Mouse (Mus musculus) hindbrain, embryonic 11.5 days (tissue): ENCODE data around the gene Pnp2. TPM values are rescaled to one million over a fixed set of nuclear protein-coding genes. Genes with fewer than 3 reads are reported as not detected.
A peak's percentile ranks its signal among the peaks of the same experiment; 100 is the strongest.
"Not testable (repeated sequence)": the region's sequence is repeated elsewhere in the genome, so short reads cannot be mapped to it uniquely, and the experiment has no call there.

Experiments
- ATAC-seq: fragments of 200-750 bp; cut with Nextera tagmentation; 2 replicates; pipeline ENCODE4 v1.8.0; 2017; ENCODE audit warnings: mild to moderate bottlenecking, moderate TSS enrichment, moderate library complexity; ENCODE audit not compliant: low FRiP score
- DNase-seq: peaks from one replicate; pipeline ENCODE4 v3.0.0-alpha.2; 2015; ENCODE audit warnings: low spot score
- H3K27ac ChIP-seq: fragments of 300-500 bp; sonication (generic); 2 replicates; pipeline ENCODE4 v1.5.1; 2014; ENCODE audit warnings: mild to moderate bottlenecking, low read depth, low read length
- H3K27me3 ChIP-seq: fragments of 300-500 bp; sonication (generic); 2 replicates; pipeline ENCODE4 v1.6.1; 2014; ENCODE audit warnings: mild to moderate bottlenecking, low read length, moderate library complexity, mixed read lengths; ENCODE audit not compliant: control insufficient read depth, insufficient read depth
- H3K36me3 ChIP-seq: fragments of 300-500 bp; sonication (generic); 2 replicates; pipeline ENCODE4 v1.6.1; 2014; ENCODE audit warnings: mild to moderate bottlenecking, low read length, moderate library complexity, mixed read lengths; ENCODE audit not compliant: control insufficient read depth, insufficient read depth
- H3K4me1 ChIP-seq: fragments of 300-500 bp; sonication (generic); replicated peaks from 2 replicates; pipeline ENCODE4 v1.6.1; 2014; ENCODE audit warnings: low read length, mixed read lengths; ENCODE audit not compliant: control insufficient read depth, insufficient read depth
- H3K4me2 ChIP-seq: fragments of 300-500 bp; sonication (generic); replicated peaks from 2 replicates; pipeline ENCODE4 v1.6.1; 2014; ENCODE audit warnings: mild to moderate bottlenecking, low read depth, low read length
- H3K4me3 ChIP-seq: fragments of 300-500 bp; sonication (generic); 2 replicates; pipeline ENCODE4 v1.5.1; 2014; ENCODE audit warnings: low read depth, low read length
- H3K9ac ChIP-seq: fragments of 300-500 bp; sonication (generic); 2 replicates; pipeline ENCODE4 v1.6.1; 2014; ENCODE audit warnings: low read depth, low read length
- H3K9me3 ChIP-seq: fragments of 300-500 bp; sonication (generic); 2 replicates; pipeline ENCODE4 v1.6.1; 2016; ENCODE audit warnings: low read length; ENCODE audit not compliant: control insufficient read depth
- WGBS: fragments of 180-500 bp; shearing (Covaris S2); extraction: QIAGEN DNeasy Blood & Tissue Kit; methylation state at CpG from one replicate; pipeline ENCODE4 v1.1.7; 2014; 5-methylcytosine and 5-hydroxymethylcytosine counted together
- polyA plus RNA-seq: library from polyadenylated mRNA; unstranded; fragments of >200 nt; fragmentation: Nextera tagmentation; extraction: Ambion mirVana; gene quantifications from 2 replicates; pipeline ENCODE4 v1.2.1, GENCODE M21; 2014

Gene Pnp2
- polyA plus RNA-seq, 1 experiment from 2014 or later = 0.52 TPM

DNA sequence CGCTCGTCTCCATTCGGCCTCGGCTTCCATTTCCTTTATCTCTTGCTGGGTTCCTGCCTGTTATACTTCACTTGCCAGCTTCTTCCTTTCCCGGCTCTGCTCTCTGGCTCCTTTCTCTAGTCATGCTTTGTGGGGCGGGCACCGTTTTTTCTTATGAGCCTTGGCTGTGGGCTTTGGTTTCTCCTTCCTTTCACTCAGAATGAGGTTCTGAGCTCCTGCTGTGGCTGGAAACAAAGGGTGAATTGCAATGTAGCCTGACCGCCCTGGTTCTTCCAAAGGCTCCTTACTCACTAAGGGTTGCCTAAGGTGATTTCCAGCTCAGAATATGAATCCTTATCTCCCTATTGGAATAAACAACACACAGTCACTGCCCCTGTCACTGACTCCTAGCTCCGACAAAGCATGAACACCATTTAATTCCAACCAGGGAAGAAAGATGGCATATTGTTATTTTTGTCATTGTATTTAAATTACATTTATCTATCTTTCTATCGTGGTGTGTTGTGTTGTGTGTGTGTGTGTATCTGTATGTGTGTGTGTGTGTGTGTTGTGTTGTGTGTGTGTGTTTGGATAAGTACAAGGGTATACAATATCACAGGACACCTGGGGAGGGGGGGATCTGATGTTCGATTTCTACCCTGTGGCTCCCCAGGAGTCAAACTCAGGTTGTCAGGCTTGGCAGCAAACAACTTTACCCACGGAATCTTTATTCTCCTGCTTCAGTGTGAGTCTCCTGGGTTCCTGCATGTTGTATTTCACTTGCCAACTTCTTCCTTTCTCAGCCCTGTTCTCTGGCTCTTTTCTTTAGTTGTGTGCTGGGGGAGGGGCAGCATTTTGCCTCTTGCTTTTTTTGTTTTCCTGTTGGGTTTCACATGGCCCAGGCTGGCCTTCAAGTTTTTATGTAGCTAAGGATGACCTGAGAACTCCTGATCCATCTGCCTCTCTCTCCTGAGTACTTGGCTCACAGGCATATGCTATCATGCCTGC, 14.1 kb downstream of the Pnp2 start:
- H3K9ac ChIP-seq = no peak overlapping the region
- no peak overlapping the region; the same call in 1 of the 2 replicates for H3K4me2 ChIP-seq
- WGBS = 22% methylated on average over 12 of the region's 12 CpGs
- H3K36me3 ChIP-seq = no peaks in the 10 kb centered on the region
- ATAC-seq (no peak; the same call in 1 of the 2 replicates), DNase-seq (peak; percentile 41)
- H3K27ac ChIP-seq = no peak overlapping the region
- no peak overlapping the region for H3K4me3 ChIP-seq
- H3K27me3 ChIP-seq = no peaks in the 10 kb centered on the region
- no peaks in the 10 kb centered on the region for H3K4me1 ChIP-seq
- H3K9me3 ChIP-seq = no peaks in the 10 kb centered on the region

DNA sequence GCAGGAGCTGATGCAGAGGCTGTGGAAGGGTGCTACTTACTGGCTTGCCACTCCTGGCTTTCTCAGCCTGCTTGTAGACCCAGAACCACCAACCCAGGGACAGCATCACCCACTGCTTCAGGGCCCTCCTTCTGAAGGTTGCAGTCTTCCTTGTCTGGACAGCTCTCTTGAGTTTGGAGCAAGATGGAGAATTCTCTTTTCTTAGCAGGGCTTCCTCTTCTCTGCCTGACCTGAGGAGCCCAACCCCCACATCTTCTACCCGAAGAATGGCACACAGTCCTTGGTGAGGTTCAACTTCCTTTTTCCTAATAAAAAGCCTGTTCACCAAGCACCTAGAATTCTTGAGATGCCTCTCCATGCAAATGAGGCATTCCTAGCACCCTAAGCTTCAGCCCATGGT, 15.0 kb downstream of the Pnp2 start:
- 63% methylated on average over 1 of the region's 1 CpGs for WGBS
- Histone ChIP-seq H3K9ac (no peak overlapping the region), H3K4me2 (no peak overlapping the region), H3K4me3 (no peak overlapping the region), H3K4me1 (no peaks in the 10 kb centered on the region), H3K9me3 (no peaks in the 10 kb centered on the region), H3K36me3 (no peaks in the 10 kb centered on the region), H3K27me3 (no peaks in the 10 kb centered on the region), H3K27ac (no peak overlapping the region)
- no peak for DNase-seq
- ATAC-seq = no peak

DNA sequence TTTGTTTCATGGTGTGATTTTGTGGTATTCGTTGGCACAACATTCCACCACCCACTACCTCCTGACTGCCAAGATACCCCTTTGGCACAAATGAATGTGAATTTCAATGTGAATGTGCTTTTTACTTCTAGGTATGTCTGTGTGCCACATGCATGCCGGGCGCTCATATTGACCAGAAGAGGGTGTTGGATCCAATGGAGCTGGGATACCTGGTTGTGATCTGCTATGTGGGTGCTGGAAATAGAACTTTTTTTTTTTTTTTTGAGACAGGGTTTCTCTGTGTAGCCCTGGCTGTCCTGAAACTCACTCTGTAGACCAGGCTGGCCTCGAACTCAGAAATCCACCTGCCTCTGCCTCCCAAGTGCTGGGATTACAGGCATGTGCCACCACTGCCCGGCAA, 17.3 kb downstream of the Pnp2 start:
- DNase-seq = not testable (repeated sequence)
- 94% methylated on average over 5 of the region's 5 CpGs for WGBS

DNA sequence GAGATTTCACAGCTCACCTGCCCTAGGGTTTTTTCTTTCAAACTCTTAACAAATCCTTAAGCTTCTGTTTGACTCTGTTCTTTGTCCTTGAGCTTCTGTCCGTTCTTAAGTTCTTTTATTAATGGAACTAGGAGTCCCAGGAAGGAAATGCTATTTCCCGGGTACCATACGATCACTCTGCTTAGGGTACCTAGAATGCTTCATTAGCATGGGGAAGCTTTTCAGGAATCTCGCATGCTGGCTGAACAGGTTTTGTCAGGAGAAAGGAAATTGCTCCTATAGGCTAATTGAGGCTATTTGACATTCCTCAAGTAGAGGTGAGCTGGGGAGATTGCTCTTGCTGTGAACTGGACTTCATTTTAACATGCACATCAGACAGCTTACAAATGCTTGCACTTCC, 17.9 kb downstream of the Pnp2 start:
- DNase-seq = no peak
- Histone ChIP-seq H3K4me2 (no peak overlapping the region), H3K9me3 (no peaks in the 10 kb centered on the region), H3K9ac (no peak overlapping the region), H3K27ac (no peak overlapping the region), H3K27me3 (no peaks in the 10 kb centered on the region), H3K4me3 (no peak overlapping the region), H3K4me1 (no peaks in the 10 kb centered on the region), H3K36me3 (no peaks in the 10 kb centered on the region)
- WGBS = 68% methylated on average over 4 of the region's 4 CpGs
- no peak for ATAC-seq

More for the DNA sequence above, 17.3 kb downstream of the Pnp2 start:
- not testable (repeated sequence) for H3K36me3 ChIP-seq, H3K9ac ChIP-seq, H3K27me3 ChIP-seq, ATAC-seq, H3K4me1 ChIP-seq, H3K9me3 ChIP-seq, H3K27ac ChIP-seq, H3K4me2 ChIP-seq, H3K4me3 ChIP-seq

GRCm38 (mm10) chr14:50975001-50975400, 19.2 kb downstream of the Pnp2 start:
- no peak overlapping the region for H3K4me2 ChIP-seq
- H3K27ac ChIP-seq = no peak overlapping the region
- H3K4me3 ChIP-seq = no peak overlapping the region
- no peaks in the 10 kb centered on the region for H3K4me1 ChIP-seq
- 52% methylated on average over 5 of the region's 5 CpGs for WGBS
- no peaks in the 10 kb centered on the region for H3K36me3 ChIP-seq
- H3K27me3 ChIP-seq = no peaks in the 10 kb centered on the region
- H3K9me3 ChIP-seq = no peaks in the 10 kb centered on the region
- DNase-seq (no peak), ATAC-seq (no peak)
- H3K9ac ChIP-seq = no peak overlapping the region

GRCm38 (mm10) chr14:50976674-50977073, 20.9 kb downstream of the Pnp2 start:
- H3K9ac ChIP-seq = 0 out of 2 replicates have a peak overlapping the region, but pooled peaks have one; percentile 23
- H3K4me3 ChIP-seq = no peak overlapping the region
- H3K4me2 ChIP-seq = peak overlapping the region; percentile 14; the same call in 1 of the 2 replicates
- 20% methylated on average over 9 of the region's 9 CpGs for WGBS
- no peaks in the 10 kb centered on the region for H3K9me3 ChIP-seq
- H3K27ac ChIP-seq = no peak overlapping the region
- DNase-seq (peak; percentile 37), ATAC-seq (0 out of 2 replicates have a peak, but pooled peaks have one; percentile 33)
- H3K4me1 ChIP-seq = no peaks in the 10 kb centered on the region
- no peaks in the 10 kb centered on the region for H3K27me3 ChIP-seq
- no peaks in the 10 kb centered on the region for H3K36me3 ChIP-seq

GRCm38 (mm10) chr14:50978451-50978850, 22.7 kb downstream of the Pnp2 start:
- WGBS = 92% methylated on average over 6 of the region's 6 CpGs
- ATAC-seq = not testable (repeated sequence)

DNA sequence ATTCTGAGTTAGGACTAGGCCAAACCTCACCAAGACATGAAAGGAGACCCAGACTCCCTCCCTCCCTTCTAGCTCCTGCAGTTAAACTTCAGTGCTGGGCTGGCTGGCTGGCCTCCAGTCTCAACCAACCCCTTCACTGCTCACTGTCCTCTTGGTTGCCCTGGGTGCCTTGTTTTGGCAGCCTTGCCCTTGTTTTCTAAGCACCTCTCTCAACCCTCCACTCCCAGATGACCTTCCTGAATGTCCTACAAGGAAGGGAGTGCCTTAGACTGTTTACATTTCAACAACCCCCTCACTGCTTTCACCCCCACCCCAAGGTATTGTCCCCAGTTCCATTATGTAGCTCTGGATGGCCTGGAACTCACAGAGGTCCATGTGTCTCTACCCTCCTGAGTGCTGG, 23.8 kb downstream of the Pnp2 start:
- Histone ChIP-seq H3K27ac (no peak overlapping the region), H3K4me2 (no peak overlapping the region), H3K9me3 (no peaks in the 10 kb centered on the region), H3K4me3 (no peak overlapping the region), H3K4me1 (no peaks in the 10 kb centered on the region), H3K9ac (no peak overlapping the region), H3K27me3 (no peaks in the 10 kb centered on the region), H3K36me3 (no peaks in the 10 kb centered on the region)
- no peak for DNase-seq
- no peak for ATAC-seq

More at GRCm38 (mm10) chr14:50978451-50978850, 22.7 kb downstream of the Pnp2 start:
- H3K27ac ChIP-seq, H3K9ac ChIP-seq, H3K4me1 ChIP-seq, H3K9me3 ChIP-seq, H3K4me2 ChIP-seq, H3K4me3 ChIP-seq, H3K27me3 ChIP-seq, DNase-seq, H3K36me3 ChIP-seq: not testable (repeated sequence)

GRCm38 (mm10) chr14:50981207-50981606, 25.4 kb downstream of the Pnp2 start:
- Histone ChIP-seq H3K4me2 (no peak overlapping the region), H3K36me3 (no peaks in the 10 kb centered on the region), H3K27me3 (no peaks in the 10 kb centered on the region), H3K27ac (no peak overlapping the region), H3K4me1 (no peaks in the 10 kb centered on the region), H3K9ac (no peak overlapping the region), H3K4me3 (no peak overlapping the region), H3K9me3 (no peaks in the 10 kb centered on the region)
- no peak for ATAC-seq
- WGBS = 72% methylated on average over 2 of the region's 2 CpGs
- no peak for DNase-seq
